Mouse (Mus musculus) regulatory T cell (primary cell): ENCODE results near the gene P4hb.

Experiments
- in situ Hi-C: fragments of 300-600 bp; cut with MboI, MseI; formaldehyde crosslinking; loops from one replicate; pipeline ENCODE4 v1.15.1; 2025; ENCODE audit warnings: high pct_unique_total_duplicates

Gene P4hb

DNA sequence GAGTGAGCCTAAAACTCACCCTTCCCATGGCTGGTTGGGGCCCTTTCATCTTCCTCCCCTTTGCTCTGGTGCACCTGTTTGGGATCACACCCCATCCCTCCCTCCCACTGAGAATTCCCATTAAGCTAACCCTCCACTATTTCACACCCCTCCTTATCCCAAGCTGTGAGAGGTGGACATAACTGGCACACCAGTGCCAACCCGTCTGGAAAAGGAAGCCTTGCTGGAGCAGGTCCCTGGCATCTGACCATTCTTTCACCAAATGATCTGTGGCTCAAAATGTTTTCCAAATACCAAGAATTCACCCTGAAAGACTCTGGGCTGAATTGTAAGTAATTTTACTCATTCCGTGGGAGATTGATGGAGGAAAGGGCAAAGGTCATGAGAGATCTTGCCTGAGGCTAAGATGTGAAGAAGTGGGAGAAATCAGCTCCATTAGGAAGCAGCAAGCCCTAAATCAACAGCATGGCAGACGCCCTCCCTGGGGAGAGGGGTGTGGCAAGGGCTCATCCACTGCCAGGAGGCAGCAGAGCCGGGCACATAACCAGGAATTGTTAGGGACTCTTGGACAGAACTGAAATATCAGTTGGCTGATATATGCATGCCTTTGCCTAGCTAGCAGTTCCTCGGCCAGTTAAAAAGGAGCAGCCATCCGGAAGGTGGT lies 60.1 kb downstream of the P4hb start:
- in situ Hi-C loops: no loop called here

- in situ Hi-C loops: no loop called here
Measured at GRCm38 (mm10) chr11:120510375-120511030, 62.5 kb downstream of the P4hb start.
